Mouse (Mus musculus) adrenal gland, postnatal 4 days (tissue): Measurements from ENCODE around the gene Yjefn3. TPM values are rescaled to one million over a fixed set of nuclear protein-coding genes. Genes with fewer than 3 reads are reported as not detected.

Experiments used
- DNase-seq, 2 experiments: peaks; one replicate each; pipeline ENCODE4 v3.0.0; 2021 to 2022; ENCODE audit warnings: low spot score in 2 of 2, mixed read lengths in 2 of 2
- total RNA-seq, 2 experiments: library from RNA; stranded (reverse); gene quantifications; 2 replicates each; pipeline ENCODE4 v1.2.3; 2021

The Yjefn3 gene
- total RNA-seq, 2 experiments from 2014 or later, result 1.6 to 2.3 TPM

DNA sequence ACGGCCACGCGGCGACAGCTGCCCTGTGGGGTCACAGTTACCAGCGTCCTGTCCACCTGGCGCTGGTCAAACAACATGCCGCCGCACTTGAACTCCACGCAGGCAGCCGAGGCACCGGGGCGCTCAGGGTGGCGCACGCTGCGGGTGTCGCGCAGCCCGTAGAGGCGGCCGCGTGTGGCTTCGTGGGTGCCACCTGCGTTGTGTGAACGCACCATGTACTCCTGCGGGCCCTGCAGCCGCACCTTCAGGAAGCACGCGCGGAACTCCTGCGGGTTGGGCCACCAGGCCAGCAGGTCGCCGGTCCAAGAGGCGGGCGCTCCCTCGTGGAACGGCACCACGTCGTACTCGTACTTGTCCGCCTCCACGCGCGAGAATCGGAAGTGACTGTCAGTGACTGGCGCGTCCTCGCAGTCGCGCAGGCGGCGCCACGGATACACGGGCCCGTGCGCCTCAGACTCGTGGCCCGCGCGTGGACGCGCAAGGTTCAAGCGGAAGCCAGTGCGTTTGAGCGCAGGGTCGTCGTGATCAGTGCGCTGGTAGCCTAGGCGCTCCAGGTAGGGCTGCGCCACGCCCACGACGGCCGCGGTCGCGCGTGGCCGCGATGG lies 21.1 kb downstream of the Yjefn3 start:
- no peak for DNase-seq

DNA sequence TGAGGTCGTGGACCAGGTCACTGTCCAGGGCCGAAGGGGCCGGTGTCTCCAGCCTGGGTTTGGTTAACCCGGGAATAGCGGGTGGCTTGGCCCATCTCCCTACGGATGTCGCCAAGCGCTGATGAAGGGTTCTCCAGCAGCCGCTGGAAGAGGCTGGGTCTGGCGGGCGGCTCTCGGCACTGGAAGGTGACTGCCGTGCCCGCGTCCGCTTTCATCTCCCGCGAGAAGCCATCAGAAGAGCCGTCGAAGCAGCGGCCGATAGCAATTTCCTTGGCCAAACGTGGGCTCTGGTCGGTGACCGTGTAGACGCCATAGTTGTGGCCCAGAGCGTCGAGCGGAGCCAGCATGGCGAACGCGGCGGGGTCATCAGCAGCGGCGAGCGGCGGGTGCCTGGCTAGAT lies 21.7 kb downstream of the Yjefn3 start:
- no peak for DNase-seq

DNA sequence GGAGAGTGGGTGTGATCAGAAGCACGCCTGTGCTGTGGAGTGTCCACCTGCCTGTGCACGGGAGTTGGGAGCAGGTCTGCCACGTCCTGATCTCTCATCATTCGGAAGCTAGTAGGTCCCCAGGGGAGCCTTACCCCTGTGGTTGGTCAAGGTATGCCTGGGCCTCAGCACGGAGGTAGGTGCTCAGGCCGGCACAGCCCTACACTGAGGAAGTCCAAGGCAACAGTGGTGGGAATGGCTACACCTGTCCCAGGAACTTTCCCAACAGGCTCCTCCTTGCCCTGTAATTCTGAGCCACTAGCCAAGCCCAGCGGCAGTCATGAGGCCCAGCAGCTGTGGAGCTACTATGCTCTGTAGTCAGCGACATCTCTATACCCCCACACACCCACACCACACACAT lies 22.8 kb downstream of the Yjefn3 start:
- no peak for DNase-seq

DNA sequence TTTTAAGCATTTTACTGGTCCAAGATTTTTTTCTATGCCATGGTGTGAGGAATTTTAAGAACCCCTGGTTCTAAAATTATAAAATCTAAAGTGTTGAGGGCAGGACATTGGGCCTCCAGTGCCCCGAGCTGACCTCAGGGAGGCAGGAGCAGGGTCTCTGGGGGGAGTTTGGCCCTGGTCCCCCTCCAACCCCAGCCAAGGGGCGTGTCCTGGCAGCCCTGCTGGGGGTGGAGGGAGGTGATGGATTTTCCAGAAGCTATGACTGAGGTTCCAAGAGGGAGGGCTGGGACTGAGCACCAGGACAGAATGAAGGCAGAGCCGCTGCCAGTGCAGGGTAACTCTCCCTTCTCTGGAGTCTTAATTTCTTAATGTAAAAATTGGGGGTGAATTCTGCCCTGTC lies 24.5 kb downstream of the Yjefn3 start:
- DNase-seq, result no peak

DNA sequence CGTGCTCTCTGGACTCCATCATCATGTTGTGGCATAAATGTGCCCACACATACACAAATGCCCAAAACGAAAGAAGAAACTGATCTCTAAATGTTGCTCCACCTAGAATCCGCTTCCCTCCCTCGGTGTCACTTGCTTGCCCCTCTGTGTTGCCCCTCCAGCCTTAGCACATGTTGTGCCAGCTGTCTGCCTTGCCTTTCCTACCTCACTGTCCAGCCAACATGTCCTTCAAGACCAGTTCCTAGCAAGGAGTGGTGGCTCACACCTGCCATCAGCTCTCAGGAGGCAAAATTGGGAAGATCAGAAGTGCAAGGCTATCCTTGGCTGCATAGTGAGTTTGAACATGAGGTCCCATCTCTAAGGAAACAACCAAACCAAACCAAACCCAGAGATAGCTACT lies 25.1 kb downstream of the Yjefn3 start:
- no peak for DNase-seq

DNA sequence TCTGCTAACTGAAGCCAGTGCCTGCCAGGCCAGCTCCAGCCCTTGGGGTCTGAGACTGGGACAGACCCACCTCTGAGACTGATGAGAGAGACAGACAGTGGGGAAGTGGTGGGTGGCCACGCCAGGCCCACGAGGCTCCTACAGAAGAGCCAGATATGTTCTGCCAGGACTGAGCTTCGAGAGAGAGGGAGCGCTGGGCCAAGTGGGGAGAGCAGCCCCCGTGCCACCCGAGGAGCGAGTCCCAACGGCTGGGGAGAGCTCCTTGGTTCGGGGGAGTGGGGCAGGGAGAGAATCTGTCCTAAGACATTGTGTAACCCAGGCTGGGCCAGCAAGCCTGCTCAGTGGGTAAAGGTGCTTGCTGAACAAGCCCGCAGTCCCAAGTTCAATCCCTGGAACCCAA lies 25.5 kb downstream of the Yjefn3 start:
- DNase-seq, result no peak

DNA sequence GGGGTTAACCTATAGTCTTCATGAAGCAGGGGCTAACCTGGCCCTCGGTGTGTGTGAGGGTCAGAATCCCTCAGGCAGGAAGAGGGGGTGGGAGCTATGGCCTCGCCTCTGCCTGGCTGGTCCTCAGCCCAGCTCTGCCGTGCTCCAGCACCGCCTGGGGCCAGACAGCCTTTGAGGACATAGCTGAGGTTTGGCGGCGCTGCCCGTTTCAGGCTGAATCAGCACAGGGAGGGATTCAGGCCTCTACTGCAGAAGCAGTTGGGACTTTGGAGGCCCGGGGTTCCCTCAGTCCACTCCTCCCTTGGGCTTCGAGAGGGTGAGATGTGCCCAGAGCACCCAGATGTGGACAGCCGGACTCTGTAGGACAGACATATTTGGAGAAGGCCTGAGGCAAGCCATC lies 26.4 kb downstream of the Yjefn3 start:
- no peak for DNase-seq

DNA sequence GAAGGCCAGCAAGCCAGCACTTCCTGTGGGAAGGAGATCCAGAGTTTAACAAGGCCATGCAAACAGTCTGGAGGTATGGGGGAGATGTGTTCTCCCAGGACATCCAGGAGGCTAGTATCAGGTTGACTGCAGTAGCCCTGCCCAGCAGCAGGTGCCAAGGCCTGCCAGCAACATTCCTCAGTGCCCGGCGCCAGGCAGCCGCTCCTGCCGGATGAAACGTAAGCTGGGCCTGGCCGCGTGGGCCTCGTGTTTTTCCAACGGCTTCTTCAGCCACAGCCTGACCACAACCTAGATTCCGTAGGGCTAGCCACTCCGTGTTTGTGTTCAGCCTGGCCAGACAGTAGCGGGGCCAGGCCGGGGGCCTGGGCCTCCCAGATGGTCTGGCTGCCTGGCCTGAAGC lies 27.9 kb downstream of the Yjefn3 start:
- DNase-seq, result no peak

DNA sequence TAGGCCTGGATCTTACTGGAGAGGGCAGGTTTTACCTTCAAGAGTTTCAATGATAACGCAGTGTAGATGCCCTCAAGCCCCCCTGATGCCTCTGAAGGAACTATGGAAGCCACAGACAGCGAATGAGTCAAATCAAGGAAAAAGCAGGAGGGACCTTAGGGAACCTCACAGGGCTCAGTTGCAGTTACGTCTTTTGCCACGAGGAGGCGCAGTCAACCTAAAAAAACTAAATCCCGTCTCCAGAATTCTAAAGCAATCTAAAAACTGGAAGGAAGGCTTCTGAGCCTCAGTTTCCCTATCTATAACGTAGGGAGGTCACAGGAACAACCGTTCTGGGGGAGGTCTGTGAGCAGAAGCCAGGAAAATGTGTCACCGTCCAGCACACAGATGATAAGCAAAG lies 28.4 kb downstream of the Yjefn3 start:
- DNase-seq, result no peak

DNA sequence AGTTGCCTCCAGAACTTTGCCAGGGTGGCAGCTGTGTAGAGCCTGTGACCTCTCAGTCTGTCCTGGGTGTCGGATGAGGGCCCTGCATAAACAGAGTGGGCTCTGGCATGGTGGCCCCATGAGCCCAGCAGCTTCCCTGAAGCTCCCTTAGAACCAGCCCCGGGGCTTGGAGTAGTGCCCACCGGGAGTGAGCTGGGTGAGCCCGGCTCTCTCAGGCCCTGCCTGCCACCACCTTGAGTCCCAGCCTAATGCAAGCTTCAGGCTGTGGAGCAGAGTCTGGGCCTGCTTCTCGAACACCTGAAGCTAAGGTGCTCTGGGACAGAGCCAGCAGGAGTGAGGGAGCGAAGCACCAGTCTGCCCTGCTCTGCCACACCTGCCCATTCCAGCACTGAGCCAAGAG lies 31.6 kb downstream of the Yjefn3 start:
- DNase-seq, result no peak

DNA sequence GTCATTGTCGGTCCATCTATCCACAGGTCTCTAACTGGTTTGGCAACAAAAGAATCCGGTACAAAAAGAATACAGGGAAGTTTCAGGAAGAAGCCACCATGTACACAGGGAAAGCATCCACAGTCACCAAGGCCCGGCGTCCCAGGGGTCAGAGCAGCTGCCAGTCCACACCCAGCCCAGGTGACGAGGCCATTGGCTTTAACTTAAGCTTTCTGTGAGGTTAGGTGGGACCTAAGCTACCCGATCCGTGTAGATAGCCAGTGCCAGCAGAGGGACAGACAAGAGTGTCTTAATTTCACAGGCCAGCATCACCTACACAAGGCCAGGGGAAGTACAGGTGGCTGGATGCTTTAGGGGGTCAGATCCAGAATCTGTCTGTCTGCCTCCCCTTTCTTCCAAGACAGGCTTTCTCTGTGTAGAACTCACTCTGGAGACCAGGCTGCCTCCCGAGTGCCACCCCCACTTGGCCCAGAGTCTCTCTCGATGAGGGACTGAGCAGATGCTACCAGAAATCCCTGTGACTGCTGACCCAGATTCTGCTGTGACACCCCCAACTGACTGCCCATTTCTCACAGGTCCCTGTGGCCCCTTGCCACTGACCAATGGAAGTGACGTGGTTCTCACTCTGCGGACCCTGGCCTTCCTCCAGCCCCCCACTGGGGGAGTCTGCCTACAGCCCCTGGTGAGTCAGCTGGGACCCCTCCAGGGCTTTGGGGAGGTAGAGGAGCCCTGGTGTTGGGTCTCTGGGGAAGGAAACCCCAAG lies 32.3 kb downstream of the Yjefn3 start:
- DNase-seq, result no peak

DNA sequence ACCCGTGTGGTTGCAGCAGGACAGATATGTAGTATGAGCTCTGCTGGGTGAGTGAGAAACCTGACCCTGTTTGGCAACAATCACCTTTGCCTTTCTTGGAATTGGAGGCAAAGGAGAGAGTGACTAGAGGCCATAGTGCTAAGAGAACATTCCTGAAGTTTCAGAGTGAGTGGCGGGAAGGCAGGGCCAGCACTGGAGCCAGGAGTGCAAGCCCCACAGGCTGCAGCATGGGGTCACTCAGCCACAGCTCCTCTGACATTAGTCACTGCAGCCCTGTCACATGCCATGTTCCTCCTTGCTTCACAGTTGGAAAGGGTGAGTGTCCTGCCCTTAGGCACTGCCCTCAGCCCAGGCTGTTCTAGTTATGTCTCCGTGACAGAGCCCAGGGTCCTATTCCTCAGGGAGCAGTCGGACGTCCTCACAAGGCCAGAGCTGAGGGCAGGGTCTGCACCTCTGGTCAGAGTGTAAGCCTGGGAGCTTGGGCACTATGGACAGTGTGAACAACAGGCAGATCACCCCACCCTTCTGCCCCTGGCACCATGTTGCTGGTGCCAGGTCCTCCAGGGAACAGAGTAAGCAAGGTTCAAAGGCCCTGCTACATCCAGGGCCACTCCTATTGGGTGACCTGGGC lies 34.7 kb downstream of the Yjefn3 start:
- DNase-seq, result no peak

DNA sequence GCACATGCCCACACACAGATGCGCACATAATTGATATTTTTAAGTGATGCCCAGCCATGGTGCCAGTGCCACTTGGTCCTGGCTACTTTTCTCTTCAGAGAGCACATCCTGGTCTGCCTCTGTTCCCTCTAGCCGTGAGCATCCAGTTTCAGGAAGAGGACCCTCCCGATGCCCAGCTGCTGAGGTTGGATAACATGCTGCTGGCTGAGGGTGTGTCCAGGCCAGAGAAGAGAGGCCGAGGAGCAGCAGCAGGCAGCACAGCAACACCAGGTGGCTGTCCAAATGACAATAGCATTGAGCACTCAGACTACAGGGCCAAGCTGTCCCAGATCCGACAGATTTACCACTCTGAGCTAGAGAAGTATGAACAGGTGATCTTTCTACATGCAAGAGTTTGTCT lies 38.3 kb downstream of the Yjefn3 start:
- no peak for DNase-seq

DNA sequence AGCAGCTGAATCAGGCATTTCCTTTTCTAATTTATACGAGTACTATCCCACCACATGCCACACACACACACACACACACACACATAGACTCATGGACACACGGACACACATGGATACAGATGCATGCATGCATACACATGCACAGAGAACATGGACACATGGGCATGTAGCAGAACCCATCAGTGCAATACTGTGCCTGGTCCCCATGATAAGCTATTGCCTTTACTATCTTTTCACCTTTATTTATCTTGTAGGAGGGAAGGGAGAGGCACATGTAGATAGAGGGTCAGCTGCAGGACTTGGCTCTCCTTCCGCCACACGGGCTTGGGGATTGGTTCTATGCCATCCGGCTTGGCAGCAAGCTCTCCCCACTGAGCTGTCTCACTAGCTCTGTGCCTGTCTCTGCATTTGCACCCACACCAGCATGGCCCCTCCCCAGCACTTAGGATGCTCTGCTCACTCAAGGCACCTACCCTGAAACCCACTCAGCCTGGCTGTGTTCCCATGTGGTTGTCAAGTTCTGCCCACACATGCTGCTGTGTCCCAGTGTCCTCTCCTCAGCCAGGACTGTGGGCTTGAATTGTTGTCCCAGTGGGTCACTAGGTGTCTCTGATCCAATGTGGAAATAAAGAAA lies 39.0 kb downstream of the Yjefn3 start:
- no peak for DNase-seq

DNA sequence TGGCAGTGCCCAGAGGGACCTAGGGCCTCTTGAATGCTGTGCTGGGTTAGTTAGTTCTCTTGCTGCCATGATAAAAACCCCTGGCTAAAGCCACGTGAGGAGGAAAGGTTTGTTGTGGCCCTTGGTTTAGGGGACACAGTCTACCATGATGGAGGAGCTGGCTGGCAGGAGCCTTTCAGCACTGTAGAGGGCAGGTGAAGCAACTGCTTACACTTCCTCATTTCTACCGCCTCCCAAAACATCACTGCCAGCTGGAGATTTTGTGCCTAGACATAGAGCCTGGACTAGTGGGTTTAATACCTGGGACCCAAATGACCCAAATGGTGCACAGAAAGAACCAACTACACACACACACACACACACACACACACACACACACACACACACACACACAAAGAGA lies 41.3 kb downstream of the Yjefn3 start:
- DNase-seq, result no peak

DNA sequence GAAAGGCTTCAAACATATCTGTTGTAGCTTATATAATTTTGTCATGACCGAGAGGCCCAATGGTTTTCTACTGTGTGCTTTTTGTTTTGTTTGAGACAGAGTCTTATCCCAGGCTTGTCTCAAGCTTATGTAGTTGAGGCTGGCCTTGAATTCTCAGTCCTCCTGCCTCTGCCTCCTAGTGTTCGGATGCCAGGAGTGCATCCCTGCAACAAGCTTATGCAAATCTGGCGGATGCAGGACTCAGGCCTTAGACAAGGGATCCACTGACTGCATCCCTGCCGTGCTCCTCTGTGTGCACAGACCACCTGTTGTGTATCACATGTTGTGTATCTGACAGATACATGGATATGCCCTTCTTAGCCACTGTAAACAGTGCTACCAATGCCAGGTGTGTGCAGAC lies 41.7 kb downstream of the Yjefn3 start:
- no peak for DNase-seq

DNA sequence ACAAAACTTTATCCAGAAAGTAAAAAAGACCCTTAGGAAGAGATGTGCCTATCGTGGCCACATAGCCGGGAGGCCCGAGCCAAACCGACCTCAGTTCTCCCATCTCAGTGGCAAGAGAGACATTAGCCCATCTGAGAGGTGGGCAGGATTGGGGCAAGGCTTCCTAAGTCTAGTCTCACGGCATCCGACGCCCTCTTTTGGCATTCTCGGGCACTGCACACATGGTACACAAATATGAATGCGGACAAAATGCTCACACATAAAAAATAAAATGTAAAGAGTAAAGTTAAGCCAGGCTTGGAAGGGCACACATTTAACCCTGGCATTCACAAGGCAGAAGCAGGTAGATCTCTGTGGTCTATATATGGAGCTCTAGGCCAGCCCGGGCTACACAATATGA lies 48.6 kb downstream of the Yjefn3 start:
- DNase-seq, result no peak

DNA sequence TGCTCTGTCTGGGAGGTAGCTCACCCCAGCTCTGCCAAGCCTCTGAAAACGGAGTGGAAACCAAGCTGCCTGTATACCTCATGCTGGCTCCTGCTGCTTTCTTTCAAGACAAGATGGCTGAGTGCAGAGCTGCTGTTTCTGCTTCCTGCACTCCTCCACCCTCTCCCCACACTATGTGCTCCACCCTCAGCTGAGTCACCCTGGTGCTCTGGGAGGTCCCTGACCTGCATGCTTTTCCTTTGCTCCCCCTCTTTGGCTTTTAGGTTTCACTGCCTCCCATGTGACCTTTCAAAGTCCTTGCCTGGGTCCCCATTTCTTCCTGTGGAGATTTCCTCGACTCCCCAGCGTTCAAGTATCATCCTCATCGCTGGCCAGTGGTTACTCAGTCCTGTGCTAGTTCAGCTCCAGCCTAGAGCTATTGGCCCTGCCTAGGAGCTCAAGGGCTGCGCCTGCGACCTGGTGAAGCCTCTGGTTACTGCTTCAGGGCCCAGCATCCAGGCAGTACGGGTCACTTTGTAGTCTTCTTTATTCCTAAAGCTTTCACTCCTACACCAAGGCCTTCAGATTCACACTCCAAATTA lies 51.5 kb downstream of the Yjefn3 start:
- DNase-seq, result no peak

DNA sequence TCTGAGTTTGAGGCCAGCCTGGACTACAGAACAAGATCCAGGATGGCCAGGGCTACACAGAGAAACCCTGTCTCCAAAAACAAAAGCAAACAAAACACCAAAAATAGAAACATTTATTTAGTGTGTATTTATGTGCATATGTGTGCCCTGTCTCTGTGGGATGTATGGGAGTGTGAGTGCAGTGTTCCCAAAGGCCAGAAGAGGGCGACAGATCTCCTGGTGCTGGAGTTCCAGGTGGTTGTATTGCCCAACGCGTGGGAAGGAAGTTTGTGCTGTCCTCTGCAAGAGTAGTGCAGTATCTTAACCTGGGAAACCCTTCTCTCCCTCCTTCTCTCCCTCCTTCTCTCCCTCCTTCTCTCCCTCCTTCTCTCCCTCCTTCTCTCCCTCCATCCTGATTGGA lies 52.6 kb downstream of the Yjefn3 start:
- DNase-seq, result no peak

DNA sequence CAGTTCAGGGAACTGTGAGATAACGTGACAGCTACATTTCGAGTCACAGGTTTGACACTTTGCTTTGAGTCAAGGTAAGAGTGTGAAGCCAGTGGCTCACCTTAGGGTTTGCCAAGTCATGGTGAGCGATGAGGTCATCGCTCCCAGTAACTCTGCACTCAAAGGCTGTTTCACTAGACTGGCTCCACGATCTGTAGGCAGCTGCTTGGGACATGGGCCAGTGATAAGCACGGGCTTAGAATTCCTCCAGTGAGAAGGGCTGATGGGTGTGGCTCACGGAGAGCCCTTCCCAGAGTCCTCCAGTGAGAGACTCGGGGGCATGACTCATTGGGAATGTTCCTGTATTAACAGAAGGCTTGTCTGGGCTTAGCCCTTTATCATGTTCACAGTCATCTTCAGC lies 53.6 kb downstream of the Yjefn3 start:
- no peak for DNase-seq

DNA sequence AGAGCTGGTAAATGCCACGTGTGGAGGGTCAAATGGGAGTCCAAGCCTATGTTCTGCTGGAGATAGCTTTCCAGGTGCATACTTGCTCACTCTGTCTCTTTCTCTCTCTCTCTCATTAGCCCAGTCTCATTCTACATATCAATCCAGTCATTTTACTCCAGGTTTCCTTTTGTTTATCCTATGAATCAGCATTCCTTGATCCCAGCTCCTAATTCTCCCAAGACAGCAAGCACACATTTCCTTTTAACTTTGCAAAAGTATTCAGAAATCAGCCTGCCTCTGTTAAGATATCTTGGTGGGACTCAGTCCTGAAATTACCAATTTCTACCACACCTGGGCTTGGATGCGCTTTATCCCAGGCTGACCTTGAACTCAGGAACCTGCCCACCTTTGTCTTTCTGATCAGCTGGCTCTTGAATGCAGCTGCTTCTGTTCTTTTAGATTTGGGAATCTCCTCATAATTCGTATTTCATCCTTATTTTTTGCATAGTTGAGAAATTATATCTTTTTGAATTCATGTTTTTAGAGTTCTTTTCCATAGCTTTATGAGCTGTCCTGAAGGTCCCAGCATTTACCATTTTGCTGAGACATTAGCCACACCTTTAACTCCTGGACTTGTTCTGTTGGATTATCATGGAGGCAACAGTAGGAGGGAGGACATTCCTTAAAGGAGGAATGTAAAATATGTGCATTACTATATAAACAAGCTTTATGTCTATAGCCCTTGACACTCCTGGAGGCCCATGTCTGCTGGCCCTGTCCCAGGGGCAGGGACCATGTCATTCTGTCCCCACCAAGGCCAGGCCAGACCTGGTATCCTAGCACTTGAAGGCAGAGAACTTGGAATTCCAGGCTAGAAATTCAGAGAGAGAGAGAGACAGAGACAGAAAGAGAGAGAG lies 55.1 kb downstream of the Yjefn3 start:
- DNase-seq, result no peak
